Mouse (Mus musculus) left cerebral cortex, postnatal 4 days (tissue): ENCODE results near the gene Hsd17b6. TPM values are rescaled to one million over a fixed set of nuclear protein-coding genes. Genes with fewer than 3 reads are reported as not detected.

Experiments used
- DNase-seq: peaks from one replicate; pipeline ENCODE4 v3.0.0-alpha.2; 2022
- intact Hi-C: fragments of 180-260 bp; cut with DNase I; formaldehyde crosslinking; loops from one replicate; pipeline ENCODE4 v1.15.1; 2025
- total RNA-seq, 2 experiments: library from RNA; stranded (reverse); gene quantifications; 2 replicates each; pipeline ENCODE4 v1.2.3; 2021

The Hsd17b6 gene
- total RNA-seq, 2 experiments from 2014 or later, result not detected

DNA sequence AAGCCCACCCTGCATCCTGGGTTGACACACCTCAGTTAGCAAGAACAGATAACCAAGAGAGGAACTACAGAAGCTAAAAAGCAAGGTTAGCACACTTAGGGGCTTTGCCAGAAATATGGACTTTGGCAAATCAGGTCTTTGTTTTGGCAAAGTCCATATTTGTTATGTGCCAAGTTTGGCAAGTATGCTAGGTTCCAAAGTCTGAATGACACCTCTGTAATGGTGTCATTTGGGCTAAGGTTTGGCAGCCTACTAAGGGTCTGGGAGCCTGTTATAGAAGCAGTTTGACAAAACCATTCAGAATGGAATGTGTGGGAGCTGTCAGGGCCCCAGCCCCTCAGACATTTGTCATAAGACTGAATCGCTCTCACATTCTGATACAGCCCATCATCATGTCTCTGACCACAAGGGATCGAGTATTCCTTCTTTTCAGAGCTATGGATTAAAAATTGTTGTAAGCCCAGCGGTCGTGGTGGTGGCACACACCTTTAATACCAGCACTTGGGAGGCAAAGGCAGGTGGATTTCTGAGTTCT lies 57.7 kb downstream of the Hsd17b6 start:
- no peak for DNase-seq
- intact Hi-C loops, result no loop called here

DNA sequence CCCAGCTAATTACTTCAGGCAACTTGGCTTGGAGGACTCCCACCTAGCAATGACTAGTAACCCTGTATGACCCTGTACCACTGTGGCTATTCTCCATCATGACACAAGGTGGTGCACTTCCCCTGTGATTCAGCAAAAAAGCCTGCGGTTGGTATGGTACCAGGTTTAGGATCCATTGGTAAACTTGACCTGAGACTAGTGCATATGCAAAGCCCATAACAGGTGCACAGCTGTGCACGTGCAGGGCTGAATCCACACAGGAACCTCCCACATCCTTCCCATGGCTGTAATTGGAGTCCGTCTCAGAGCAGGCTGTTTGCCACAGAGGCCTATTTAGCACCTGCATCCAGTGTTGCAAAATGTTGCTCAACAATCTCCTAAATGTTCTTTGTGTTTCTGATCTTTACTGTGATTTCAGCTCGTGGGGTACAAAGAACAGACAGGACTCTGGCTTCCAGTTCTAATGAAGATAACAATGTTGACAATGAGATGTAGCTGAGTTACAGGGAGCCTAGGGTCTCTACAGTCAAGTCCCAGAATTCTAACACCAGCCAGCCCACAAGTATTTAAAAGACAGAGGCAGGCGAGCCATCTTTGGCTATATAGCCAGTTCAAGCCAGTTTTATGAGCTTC lies 61.9 kb downstream of the Hsd17b6 start:
- intact Hi-C loops, result no loop called here
- DNase-seq, result peak; percentile 36

Other genes starting within 250 kb of the Hsd17b6 start
- under 1 TPM; 0.22 TPM for gene Rdh1, start 247.9 kb downstream of the Hsd17b6 start, total RNA-seq
- not detected for gene Rdh16f1, start 247.8 kb downstream of the Hsd17b6 start, total RNA-seq
- under 1 TPM; 0.60 to 0.72 TPM for gene Rdh9, start 231.2 kb downstream of the Hsd17b6 start, total RNA-seq
- gene Rdh16, start 206.5 kb downstream of the Hsd17b6 start, total RNA-seq, result under 1 TPM in 1 of 2 experiments, not detected in 1; 0.12 TPM
- not detected for gene Rdh19, start 157.7 kb downstream of the Hsd17b6 start, total RNA-seq
- gene Rdh16f2, start 141.1 kb downstream of the Hsd17b6 start, total RNA-seq, result not detected
- not detected for gene Rdh7, start 118.8 kb downstream of the Hsd17b6 start, total RNA-seq
- not detected for gene Sdr9c7, start 109.1 kb downstream of the Hsd17b6 start, total RNA-seq
- 10 to 100 TPM; 19.9 to 23.8 TPM for gene Prim1, start 7.6 kb upstream of the Hsd17b6 start, total RNA-seq
- gene Naca, start 28.0 kb upstream of the Hsd17b6 start, total RNA-seq, result 100 to 1,000 TPM; 481 to 496 TPM
- 100 to 1,000 TPM; 179 to 184 TPM for gene Ptges3, start 51.3 kb upstream of the Hsd17b6 start, total RNA-seq
- 1,000 to 10,000 TPM; 1,302 to 1,309 TPM for gene Atp5b, start 75.7 kb upstream of the Hsd17b6 start, total RNA-seq
- 10 to 100 TPM; 34.5 to 36.2 TPM for gene Baz2a, start 84.0 kb upstream of the Hsd17b6 start, total RNA-seq
- 10 to 100 TPM; 12.7 to 13.0 TPM for gene Rbms2, start 172.7 kb upstream of the Hsd17b6 start, total RNA-seq
- gene Gls2, start 186.8 kb upstream of the Hsd17b6 start, total RNA-seq, result 1 to 10 TPM; 5.9 to 7.9 TPM
- 10 to 100 TPM; 14.5 to 16.3 TPM for gene Spryd4, start 204.2 kb upstream of the Hsd17b6 start, total RNA-seq
- not detected for gene Mip, start 218.2 kb upstream of the Hsd17b6 start, total RNA-seq
- 10 to 100 TPM; 11.1 to 14.7 TPM for gene Timeless, start 224.5 kb upstream of the Hsd17b6 start, total RNA-seq
- gene Apon, start 246.5 kb upstream of the Hsd17b6 start, total RNA-seq, result not detected